Mouse (Mus musculus): ENCODE measurements around the gene Ampd2.

DNA sequence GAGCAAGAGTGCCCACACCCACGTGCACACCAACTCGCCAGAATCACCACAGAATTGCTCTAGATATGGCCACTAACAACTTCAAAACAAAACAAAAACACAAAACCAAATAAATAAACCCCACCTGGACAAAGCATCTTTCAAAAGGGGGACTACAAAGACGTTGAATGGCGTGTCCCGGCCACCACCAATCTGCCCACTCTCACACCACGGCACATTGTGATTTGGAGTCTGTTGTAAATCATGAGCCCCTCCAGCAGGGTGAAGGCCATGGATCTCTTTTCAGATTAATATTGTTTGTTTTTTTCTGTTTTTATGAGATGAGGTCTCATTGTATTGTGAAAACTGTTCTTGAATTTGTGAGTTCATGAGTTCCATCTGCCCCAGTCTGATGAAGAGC, 15.6 kb upstream of the Ampd2 start:
- TF ChIP-seq POLR2A (IDR thresholded peaks at IDR 0.05; ENCODE audit: extremely low read depth, insufficient read depth, low read length), result no peak
- TF ChIP-seq CTCF (IDR thresholded peaks at IDR 0.05; ENCODE audit: extremely low read depth, insufficient read depth, low read length), result no peak

Data from cortical plate, adult 2 months (tissue).